Mouse (Mus musculus): ENCODE data around the gene Ror1. TPM values are rescaled to one million over a fixed set of nuclear protein-coding genes. Genes with fewer than 3 reads are reported as not detected.

The Ror1 gene
- total RNA-seq, 2 experiments from 2014 or later, result 28.9 to 37.2 TPM

DNA sequence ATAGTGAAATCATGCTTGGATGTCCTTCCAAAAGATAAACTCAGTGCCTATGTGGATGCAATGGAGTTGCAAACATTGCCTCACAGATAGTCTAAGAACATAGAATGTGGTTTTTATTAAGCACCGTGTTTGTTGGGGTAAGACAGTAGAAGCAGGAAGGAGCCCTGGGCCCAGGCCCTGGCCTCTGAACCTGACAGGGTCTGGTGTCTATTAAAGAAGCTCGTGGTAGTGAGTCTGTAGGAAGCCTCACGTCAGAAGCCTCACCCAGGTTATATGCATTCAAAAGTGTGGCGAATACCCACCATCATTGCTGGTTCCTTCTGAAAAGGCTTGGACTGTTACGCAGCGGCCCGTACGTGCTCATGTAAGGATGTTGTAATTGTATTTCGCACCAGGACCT, 157.8 kb downstream of the Ror1 start:
- no peak for DNase-seq

DNA sequence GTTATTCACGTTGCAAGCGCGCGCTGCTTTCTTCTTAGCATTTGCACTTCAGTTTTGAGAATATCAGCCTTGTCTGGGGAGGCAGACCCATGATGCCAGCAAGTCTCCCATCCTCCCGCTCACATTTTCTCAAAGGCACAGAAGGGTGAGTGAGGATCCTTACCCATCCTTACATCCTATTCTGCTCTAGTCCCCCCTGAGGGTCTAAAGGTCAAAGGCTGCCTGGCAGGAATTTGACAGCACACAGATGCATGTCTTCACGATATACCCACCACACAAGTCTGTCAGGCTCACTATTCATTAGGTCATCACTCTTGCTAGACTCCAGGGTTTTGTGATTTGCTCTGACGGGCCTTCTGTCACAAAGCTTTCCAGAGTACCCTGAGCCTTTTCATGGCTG, 158.2 kb downstream of the Ror1 start:
- DNase-seq, result no peak

DNA sequence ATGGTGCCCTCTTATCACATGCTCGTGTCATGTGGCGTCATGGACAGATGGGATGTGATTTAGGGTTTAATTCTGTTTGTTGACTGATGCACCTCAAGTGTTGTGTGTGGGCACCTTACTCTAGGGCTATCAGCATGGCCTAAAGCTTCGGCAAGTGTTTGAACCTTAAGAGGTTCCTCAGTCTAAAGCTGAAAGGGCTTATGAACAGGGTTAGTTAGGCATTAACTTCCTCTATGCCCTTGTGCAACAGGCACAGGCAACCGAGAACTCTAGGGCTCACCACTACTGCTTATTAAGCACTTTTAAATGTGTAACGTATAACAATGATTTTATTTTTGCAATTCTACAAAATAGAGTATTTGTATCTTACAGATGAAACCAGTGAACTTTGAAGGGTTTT, 162.9 kb downstream of the Ror1 start:
- no peak for DNase-seq

DNA sequence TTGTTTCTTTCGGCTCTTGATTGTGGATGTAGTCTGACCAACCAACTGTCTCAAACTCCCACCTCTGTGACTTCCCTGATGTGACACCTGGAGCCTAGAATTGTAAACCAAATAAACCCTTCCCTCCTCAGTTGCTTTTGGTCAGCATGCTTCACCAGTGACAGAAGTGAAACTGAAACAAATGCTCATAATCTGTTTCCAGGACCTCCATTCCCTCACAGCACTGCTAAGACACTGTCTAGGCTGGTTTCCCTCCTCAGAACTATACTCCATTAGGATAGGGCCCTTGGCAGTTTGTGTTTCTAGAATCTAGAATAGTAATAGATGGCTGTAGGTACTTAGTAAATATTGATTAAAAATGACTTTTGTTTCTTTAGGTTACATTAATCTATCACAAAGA, 168.3 kb downstream of the Ror1 start:
- no peak for DNase-seq

DNA sequence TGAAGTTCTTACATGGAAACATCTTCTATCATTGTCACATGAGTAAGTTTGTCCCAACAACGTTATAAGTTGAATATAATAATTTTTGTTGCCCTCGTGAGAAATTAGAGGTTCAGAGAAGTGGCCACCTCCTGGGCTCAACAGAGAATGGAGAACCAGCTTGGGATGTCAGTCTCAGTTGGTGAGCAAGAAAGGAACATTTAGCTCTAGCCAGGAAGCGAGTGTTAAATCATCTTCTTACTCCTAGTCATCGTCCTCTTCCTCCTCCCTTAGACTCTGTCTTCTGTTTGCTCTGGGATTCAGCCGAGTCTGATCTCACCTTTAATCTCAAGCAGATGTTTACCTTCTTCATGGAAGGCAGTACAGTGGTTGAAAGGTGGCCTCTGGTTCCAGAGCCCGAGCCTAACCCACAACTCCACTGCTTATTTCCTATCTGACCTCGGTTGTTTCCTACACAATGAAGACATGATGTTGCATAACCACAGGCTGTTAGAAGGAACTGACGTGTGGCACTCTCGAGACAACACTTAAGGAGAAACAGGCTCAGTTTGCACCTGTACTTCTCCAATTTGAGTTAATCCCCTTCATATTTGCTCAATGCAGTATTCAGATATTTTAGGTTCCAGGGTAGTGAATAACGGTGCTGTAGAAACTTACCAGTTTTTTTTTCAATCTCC, 175.6 kb downstream of the Ror1 start:
- DNase-seq, result no peak

DNA sequence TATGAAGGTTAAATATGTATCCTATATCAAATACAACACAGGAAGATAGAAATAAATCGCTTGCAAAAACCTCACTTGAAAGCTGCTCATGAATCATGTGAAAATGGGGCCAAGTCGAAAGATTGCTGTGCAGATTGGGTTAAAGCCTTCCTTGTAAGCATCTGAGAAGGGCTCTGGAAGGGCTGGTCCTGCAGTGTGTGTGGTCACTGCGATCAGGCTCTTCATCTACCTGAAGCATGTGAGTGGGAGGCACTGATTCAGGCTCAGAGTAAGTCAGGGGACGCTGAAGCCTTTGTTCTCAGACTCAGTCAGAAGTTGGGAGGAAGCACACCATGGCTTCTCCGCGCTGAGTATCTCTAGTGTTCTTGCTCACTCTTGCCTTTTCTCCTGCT, 176.1 kb downstream of the Ror1 start:
- no peak for DNase-seq

DNA sequence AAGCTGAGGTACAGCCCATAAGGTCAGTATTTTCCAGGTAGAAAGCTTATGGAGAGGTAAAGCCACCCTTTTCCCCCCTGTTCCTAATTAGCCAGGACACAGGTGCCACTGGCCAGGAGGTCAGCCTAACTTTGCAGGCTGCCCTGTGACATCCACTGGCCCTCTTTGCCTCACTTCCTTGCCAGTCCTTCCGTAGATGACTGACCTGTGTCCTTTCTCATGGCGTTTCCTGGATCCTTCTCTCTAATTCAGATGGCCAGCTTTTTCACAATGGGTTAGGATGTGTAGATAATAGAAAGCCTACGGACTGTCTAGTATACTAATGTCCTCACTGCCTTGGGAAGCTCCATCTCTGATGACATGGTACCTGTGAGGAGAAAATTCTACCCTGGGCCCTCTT, 177.8 kb downstream of the Ror1 start:
- no peak for DNase-seq

DNA sequence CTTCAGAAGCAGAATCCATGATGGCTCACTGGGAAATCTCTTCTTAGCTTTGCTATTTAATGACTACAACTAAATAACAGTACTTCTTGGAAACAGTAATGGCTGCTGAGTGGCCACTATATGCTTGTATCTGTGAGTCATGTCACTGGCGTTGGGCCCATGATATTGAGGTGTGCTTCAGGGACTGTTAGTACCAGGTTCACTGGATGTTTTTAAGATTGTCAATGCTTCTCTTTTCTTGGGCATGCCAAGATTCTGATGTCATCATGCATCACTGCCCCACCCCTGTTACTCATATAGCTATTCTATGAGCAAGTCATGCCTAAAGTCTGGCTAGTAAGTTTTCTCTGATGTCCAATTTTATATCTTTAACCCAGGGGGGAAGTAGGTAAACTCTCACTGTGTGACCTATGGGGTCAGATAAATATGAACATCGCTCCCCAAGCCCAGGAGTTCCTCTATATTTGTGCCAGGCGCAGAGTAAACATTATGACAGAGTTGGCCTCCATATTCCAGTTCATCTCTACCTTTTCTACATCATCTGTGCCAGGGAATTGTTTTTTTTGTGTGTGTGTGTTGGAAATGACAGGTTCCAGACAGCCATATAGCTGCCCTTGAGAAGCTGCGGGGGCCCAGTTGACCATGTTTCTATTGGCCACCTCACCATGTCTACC, 178.4 kb downstream of the Ror1 start:
- DNase-seq, result no peak

DNA sequence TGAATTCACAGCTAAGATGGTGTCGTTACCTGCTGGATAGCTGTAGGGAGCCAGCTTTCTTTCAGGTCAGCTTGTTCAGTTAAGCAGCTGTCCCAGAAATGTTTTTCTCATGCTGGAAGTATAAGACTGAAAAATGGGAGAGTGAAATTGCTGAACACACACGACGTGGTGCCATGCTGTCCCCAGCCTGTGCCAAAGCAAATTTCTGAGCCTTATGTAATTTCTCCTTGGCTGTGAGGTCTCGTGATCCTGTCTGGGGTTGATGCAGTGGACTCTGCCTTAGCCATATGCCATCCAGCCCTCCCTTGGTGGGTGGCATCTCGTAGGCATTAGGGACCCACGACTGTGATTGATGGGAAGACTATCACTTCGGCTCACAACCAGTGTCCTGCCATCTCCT, 180.9 kb downstream of the Ror1 start:
- no peak for DNase-seq

DNA sequence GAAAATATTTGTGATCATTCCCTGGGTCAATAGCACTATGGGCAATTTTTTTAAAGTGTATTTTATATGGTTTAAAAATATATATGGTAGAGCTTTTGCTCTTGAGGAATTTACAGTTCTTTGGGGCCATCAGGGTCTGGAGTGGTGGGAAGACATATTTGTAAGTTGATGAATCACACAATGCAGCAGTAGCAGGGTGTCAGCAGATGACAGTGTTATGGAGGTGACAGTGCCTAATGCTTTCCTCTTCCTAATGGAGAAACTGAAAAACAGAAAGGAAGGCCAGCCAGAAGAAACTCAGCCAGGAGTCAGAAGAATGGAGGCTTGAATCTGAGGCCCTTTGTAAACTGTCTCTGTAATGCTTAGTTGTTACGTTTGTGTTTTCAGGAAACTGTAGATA, 181.4 kb downstream of the Ror1 start:
- DNase-seq, result no peak

DNA sequence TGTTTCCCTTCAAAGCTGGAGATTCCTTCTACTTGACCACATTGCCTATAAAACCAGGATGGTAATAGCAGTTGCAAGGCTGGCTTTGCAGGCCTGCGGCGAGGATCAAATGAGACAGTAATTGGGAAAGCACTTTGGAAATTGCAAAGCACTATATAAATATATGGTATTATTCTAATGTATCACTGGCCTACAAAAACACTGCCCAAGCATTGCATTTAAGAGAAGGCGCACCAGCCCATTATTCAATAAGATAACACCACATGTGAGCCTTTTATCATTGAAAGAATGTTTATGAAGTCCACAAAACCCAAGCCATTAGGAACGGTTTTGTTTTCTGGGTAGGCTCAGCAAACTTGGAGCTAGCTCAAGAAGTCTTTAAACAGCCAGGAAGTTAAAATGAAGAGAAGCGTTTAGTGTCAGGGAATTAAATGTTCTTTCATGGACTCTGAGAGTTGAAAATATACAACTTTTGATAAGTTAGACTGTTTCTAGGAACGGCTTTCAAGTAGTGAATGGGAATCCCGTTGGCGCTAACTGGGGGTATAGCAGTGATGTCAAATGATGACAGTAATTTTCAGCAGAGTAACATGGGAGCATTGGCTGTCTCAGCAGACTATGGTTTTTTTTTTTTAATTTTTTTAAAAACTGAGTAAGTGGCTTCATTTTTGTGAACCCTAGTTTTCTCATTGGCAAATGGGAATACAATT, 187.7 kb downstream of the Ror1 start:
- DNase-seq, result no peak

DNA sequence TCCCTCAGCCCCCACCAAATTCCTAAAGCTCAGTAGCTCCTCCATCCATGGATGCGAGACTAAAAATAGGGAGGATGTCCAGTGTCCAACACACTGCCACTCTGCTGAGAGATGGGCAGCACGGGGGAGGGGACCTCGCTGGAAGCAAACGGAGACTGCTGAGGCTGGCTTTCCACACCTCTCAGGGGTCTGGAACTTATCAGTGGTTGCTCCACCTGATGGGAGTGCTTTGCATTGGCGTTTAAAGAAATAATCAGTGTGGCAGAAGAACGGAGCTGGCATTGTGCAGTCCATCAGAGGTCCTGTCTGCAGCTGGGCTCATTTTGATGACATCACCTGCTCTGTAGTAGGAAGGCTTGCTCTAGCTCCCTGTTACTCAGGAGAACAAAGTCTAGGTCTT, 188.9 kb downstream of the Ror1 start:
- DNase-seq, result peak; percentile 58

DNA sequence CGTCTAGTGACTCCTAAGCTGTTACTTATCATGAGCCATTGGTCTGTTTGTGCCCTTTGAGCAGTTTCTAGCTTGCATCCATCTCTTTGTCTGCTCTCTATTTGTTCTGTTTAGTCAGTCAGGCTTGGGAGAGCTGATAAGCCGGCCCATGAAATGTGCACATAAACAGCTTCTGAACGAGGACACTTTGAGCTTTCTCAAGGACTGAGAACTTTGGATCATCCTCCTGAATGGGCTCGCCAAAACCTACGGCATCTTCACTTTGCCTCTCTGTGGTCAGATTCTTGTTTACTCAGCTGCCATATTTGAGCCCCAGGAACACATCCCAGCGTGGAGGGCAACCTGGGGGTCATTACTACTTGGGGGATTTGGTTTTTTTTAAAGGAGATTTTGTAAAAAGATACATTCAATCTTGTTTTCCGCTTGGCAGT, 190.5 kb downstream of the Ror1 start:
- DNase-seq, result no peak

DNA sequence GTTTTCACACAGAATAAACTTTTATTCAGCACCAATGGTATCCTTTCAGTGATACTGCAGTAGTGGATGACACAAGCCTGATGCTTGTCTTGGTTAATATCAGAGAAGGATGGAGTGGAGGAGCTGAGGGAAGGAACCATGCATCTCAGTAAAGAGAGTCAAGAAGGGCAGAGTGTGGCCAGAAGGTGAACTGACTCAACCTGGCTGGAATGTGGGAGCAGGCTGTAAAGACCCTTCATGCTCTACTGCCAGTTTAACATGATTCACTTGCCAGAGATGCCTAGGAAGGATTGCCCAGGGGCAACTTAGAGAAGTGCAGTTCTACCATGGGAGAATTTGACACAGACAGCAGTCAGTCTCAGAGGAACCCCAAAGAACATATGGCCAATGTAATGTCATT, 191.2 kb downstream of the Ror1 start:
- no peak for DNase-seq

DNA sequence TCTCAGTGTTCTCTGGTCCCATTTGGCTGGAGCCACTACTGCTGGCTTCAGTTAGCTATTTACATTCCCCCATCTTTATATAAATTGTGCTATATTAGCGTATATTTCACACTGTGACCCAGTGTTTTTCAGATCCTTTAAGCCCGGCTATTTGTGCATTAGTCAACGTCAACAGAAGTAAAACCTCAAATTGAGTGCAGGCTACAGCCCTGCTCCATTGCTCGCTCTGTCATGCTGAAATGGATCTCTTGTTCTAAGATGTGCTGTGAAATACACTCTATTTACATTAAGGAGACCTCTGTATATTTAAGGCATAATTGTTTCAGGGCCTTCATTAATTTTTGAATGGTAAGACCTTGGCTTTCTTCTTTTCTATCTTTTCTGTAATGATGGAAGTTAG, 192.2 kb downstream of the Ror1 start:
- no peak for DNase-seq

DNA sequence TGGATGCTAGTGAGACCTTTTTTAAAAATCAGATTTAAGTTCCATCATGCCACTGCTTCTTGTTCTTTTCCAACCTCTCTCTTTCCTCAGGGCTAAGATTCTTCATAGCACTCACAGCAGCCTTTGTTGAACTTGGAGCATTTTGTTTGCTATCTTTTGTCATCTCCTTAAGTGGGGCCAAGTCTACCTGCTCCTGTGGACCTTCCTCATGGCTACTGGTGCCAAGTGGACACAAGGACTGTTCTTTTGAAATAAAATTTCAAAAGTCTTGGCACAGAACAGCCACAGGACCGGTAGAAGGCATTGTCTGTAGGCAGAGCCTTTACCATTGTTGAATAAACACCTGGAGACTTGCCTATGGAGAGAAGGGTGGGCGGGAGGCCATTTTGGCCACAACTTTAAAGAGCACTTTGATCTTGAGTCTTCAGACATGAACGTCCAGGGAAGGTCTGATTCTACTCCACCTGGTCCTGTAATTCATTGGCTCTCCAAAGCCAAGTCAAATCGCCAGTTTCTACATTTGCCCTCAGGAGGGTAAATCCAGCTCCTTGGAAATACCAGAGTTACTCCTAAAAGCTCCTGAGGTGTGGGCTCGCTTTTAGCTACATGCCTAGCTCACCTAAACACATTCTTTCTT, 195.5 kb downstream of the Ror1 start:
- DNase-seq, result no peak

DNA sequence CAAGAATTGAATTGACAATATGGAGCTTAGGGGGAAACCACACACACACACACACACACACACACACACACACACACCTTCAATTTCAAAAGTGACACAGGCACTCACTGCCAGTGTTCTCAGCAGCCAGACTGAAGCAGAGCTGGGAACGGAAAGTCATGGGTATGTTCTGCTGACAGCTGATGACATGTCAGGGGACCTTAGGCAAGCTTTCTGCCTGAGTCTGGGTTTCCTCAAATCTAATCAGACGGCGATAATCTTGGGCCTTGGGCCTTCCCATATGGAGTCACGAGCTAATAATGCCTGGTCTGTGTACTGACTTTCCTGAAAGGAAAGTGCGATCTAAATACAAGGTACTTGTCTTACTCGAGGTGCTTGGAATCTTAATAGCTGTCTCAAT, 202.1 kb downstream of the Ror1 start:
- DNase-seq, result peak; percentile 37

DNA sequence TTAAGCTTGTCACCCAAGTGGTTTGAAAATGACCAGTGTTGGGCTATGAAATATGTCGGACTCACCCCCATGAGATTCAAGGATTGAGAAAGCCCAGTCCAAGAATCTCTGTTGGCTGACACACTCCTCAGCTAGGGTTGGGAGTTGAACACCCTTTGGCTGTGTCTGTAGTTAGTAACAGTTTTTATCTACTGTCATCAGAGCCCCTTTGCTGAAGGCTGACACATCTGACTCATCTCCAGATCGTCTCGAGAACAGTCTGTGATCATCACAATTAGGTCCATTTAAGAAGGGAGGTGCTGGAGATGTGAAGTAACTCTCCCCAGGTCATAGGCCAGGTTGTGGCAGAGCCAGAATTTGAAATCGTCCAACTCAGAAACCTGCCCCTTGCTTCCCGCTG, 203.0 kb downstream of the Ror1 start:
- no peak for DNase-seq

DNA sequence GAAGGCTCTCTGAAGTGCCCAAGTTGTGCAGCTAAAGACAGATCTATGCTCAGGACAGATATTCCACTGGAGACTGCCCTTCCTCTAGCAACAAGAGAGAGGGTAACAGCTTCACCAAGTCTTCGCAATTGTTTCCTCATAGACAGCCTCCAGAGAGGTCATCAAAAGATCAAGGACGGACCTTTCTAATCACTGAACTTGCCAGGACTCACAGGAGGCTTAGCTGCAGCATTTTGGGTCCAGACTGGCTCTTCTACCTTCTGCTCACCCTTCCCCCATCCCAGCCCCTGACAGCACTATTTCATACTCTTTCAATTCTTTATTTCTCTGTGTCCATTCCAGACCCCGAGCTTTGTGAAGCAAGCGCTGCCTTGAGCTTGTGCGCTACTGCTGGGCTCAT, 204.6 kb downstream of the Ror1 start:
- DNase-seq, result no peak

DNA sequence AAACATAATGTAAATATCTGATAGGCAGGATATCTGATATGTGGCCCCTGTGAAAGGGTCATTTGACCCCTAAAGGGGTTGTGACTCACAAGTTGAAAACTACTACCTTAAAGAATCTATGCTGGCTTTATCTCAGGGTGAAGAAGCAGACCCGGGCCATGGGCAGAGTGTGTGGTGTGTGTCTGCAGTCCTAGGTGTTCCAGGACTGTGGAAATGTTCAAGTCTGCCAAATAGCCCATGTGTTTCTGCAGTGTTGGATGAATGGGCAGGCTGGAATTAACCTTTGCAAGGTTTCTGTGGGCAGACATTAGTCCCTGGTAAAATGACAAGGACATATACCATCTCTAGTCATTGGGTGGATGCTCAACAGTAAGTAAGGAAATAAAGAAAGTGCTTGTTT, 205.8 kb downstream of the Ror1 start:
- DNase-seq, result peak; percentile 32

DNA sequence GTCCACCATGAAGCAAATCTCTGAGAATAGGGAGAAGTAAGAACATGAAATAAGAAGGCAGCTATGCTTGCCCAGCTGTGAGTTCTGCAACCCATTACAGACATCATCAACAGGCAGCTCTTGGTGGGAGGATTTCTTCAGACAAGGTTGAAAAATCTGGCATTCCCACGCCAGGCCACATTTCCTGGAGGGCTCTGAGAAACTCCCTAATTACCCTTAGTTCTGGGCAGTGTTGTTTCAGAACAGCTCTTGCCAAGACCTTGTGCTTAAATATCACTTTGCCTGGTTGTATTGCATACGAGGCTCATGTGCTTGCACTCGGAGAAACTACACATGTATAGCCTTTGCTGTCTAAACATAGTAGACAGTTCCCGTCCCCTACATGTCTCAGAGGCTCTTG, 211.8 kb downstream of the Ror1 start:
- DNase-seq, result no peak

DNA sequence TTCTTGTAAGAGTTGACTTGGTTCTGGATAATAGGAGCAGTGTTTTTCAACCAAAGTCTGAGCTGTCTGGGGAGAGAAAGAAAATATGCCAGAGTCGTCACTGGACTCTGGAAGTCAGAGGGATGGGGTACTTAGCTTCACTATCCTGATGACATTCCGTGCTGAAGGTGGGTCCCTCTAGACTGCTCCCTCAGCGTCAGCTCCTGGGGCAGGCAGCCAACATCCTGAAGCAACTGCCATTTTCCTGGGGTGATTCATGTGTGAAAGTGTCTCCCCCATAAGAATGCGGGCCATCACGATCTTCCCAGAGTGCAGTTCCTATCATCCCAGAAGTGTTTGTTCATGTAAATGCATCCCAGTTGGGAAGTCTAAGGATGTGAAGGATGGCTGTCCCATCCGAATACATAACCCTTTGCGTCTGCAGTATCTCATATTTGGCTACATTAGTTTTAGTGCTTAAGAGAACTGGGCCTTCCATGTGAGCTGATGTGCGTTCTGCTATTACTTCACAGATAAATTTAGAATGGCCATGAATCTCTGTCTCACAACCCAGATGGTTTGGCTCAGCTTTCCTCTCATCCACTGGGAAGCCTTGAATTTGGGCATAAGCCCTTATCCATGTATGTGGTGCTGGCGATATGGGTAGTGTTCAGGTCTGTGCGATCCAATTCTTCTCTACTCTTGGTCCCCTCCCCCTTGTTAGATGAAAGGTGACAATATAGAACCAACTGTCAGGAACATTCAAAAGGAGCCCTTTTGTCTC, 216.4 kb downstream of the Ror1 start:
- peak; percentile 57 for DNase-seq

DNA sequence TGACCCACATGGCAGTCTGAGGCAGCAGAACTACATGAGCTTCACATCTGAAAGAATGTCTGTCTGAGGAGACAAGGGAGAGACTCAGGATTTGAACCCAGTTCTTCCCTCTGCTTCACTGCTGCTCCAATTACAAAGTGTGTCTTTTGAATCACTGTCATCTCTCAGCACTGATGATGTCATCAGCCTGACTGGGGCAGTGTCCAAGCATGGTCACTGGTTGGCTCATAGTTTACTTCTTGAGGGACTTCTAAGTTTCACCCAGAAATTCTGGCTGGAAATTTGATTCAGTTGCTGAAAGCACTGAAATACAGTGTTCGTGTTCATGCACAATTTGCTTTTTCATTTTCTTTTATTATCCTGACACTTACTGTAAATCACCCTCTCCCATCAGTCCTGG, 219.5 kb downstream of the Ror1 start:
- DNase-seq, result peak; percentile 39

Data from heart, postnatal 4 days (tissue).